In the genomic region with DNA sequence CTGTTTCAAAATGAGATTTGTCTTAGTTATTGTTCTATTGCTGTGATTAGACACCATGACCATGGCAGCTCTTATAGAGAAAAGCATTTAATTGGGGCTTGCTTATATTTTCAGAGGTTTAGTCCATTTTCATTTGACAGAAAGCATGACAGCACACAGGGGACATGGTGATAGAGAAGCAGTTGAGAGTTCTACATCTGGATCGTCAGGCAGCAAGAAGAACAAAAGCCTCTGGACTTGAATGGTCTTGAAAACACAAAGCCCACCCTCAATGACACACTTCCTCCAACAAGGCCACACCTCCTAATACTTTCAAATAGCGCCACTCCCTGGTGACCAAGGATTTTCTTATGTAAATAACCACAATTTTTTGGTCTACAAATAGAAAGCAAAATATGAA, we compare ENCODE assay signal across 17 mouse cellular contexts.
DNase-seq lines count a peak whose midpoint lies in the region; ATAC-seq and TF ChIP-seq lines count a peak whose summit lies in the region.
"Had no signal": no experiment of that assay in that cellular context is flagged by ENCODE, and none has a peak within 500 bp of the region (broad histone marks: within the 10 kb centered on the region; RNA-seq: fewer than 3 reads in every experiment).

No protein-coding gene starts in this region.

- no peaks in the 10 kb centered on the region for H3K36me3 ChIP-seq in hindbrain, embryonic 11.5 days (ENCODE audit: control insufficient read depth, insufficient read depth, low read length)
- H3K36me3 ChIP-seq in hindbrain, embryonic 10.5 days: no peaks in the 10 kb centered on the region
- no peaks in the 10 kb centered on the region for H3K36me3 ChIP-seq in hindbrain, postnatal 0 days (ENCODE audit: insufficient read depth, low read length)
- H3K36me3 ChIP-seq in limb, embryonic 10.5 days: no peaks in the 10 kb centered on the region
- H3K36me3 ChIP-seq: embryonic facial prominence, embryonic 13.5 days; lung, embryonic 15.5 days had no signal

- H3K9ac ChIP-seq in hindbrain, embryonic 11.5 days (ENCODE audit: low read depth, low read length): no peak overlapping the region
- no peak overlapping the region for H3K9ac ChIP-seq in hindbrain, postnatal 0 days (replicated peaks; ENCODE audit: low read length)
- H3K9ac ChIP-seq: embryonic facial prominence, embryonic 13.5 days; lung, embryonic 15.5 days had no signal

- H3K4me3 ChIP-seq in hindbrain, embryonic 11.5 days (ENCODE audit: low read depth, low read length): no peak overlapping the region
- no peak overlapping the region for H3K4me3 ChIP-seq in hindbrain, embryonic 10.5 days
- no peak overlapping the region for H3K4me3 ChIP-seq in hindbrain, postnatal 0 days (ENCODE audit: low read length)
- H3K4me3 ChIP-seq in gastrocnemius, adult 2 months: no peak overlapping the region
- H3K4me3 ChIP-seq in limb, embryonic 10.5 days: no peak overlapping the region
- H3K4me3 ChIP-seq: embryonic facial prominence, embryonic 13.5 days; lung, embryonic 15.5 days had no signal

- no peaks in the 10 kb centered on the region for H3K4me1 ChIP-seq in hindbrain, embryonic 11.5 days (replicated peaks; ENCODE audit: control insufficient read depth, insufficient read depth, low read length)
- H3K4me1 ChIP-seq in hindbrain, embryonic 10.5 days (replicated peaks): peaks cover 12% of the 10 kb centered on the region; the same call in 1 of the 2 replicates
- H3K4me1 ChIP-seq in hindbrain, postnatal 0 days (ENCODE audit: insufficient read depth, low read length): no peaks in the 10 kb centered on the region
- no peaks in the 10 kb centered on the region for H3K4me1 ChIP-seq in limb, embryonic 10.5 days
- H3K4me1 ChIP-seq: embryonic facial prominence, embryonic 13.5 days; lung, embryonic 15.5 days had no signal

- TF ChIP-seq CTCF in hindbrain, postnatal 0 days (IDR thresholded peaks at IDR 0.05; ENCODE audit: low read depth): no peak
- TF ChIP-seq CTCF in gastrocnemius, adult 2 months (IDR thresholded peaks at IDR 0.05): no peak

- peak; percentile 36 for ATAC-seq in hindbrain, embryonic 11.5 days (ENCODE audit: low FRiP score)
- no peak for ATAC-seq in hindbrain, postnatal 0 days
- ATAC-seq: activated CD4-positive, CD25-positive, alpha-beta regulatory T cell, adult 4 months; CD4-positive, CD25-positive, alpha-beta regulatory T cell, adult 4 months; intestine, embryonic 16.5 days had no signal

- DNase-seq in hindbrain, embryonic 11.5 days (ENCODE audit: low spot score): peak; percentile 27
- DNase-seq in hindbrain, embryonic 10.5 days (ENCODE audit: low spot score): no peak
- DNase-seq in R1 (ENCODE audit: low read depth, low spot score): peak; percentile 46
- peak; percentile 7 for DNase-seq in hindbrain, postnatal 0 days (ENCODE audit: low spot score)
- peak; percentile 35 for DNase-seq in retina, embryonic 14.5 days (ENCODE audit: low spot score)
- no peak for DNase-seq in gastrocnemius, adult 2 months
- no peak for DNase-seq in limb, embryonic 10.5 days (ENCODE audit: low spot score)
- DNase-seq: adrenal gland, postnatal 25 days; gastrocnemius, postnatal 14 days; heart, postnatal 14 days; right cerebral cortex, postnatal 4 days had no signal

- no peak overlapping the region for H3K4me2 ChIP-seq in hindbrain, embryonic 11.5 days (replicated peaks; ENCODE audit: low read depth, low read length)
- H3K4me2 ChIP-seq in hindbrain, postnatal 0 days (ENCODE audit: low read depth, low read length): no peak overlapping the region
- H3K4me2 ChIP-seq: embryonic facial prominence, embryonic 13.5 days; lung, embryonic 15.5 days had no signal

- H3K27me3 ChIP-seq in hindbrain, embryonic 11.5 days (ENCODE audit: control insufficient read depth, insufficient read depth, low read length): no peaks in the 10 kb centered on the region
- no peaks in the 10 kb centered on the region for H3K27me3 ChIP-seq in hindbrain, embryonic 10.5 days (ENCODE audit: insufficient read depth, poor library complexity, severe bottlenecking)
- H3K27me3 ChIP-seq in hindbrain, postnatal 0 days (ENCODE audit: insufficient read depth, low read length): no peaks in the 10 kb centered on the region
- no peaks in the 10 kb centered on the region for H3K27me3 ChIP-seq in limb, embryonic 10.5 days (ENCODE audit: low read depth, poor library complexity, severe bottlenecking)
- H3K27me3 ChIP-seq: embryonic facial prominence, embryonic 13.5 days; lung, embryonic 15.5 days had no signal

- WGBS in hindbrain, embryonic 11.5 days: 34% methylated on average over 2 of the region's 2 CpGs
- WGBS in hindbrain, embryonic 10.5 days: 43% methylated on average over 2 of the region's 2 CpGs
- WGBS in hindbrain, postnatal 0 days: 41% methylated on average over 2 of the region's 2 CpGs
- WGBS in limb, embryonic 10.5 days: 72% methylated on average over 2 of the region's 2 CpGs

- no peaks in the 10 kb centered on the region for H3K9me3 ChIP-seq in hindbrain, embryonic 11.5 days (ENCODE audit: control insufficient read depth, low read length)
- no peaks in the 10 kb centered on the region for H3K9me3 ChIP-seq in hindbrain, embryonic 10.5 days
- H3K9me3 ChIP-seq in hindbrain, postnatal 0 days (ENCODE audit: low read length): no peaks in the 10 kb centered on the region
- H3K9me3 ChIP-seq in limb, embryonic 10.5 days (replicated peaks): no peaks in the 10 kb centered on the region
- H3K9me3 ChIP-seq: embryonic facial prominence, embryonic 13.5 days; lung, embryonic 15.5 days had no signal

- H3K27ac ChIP-seq in hindbrain, embryonic 11.5 days (ENCODE audit: low read depth, low read length): no peak overlapping the region
- no peak overlapping the region for H3K27ac ChIP-seq in hindbrain, embryonic 10.5 days
- no peak overlapping the region for H3K27ac ChIP-seq in hindbrain, postnatal 0 days
- H3K27ac ChIP-seq in gastrocnemius, adult 2 months: no peak overlapping the region
- no peak overlapping the region for H3K27ac ChIP-seq in limb, embryonic 10.5 days
- H3K27ac ChIP-seq: embryonic facial prominence, embryonic 13.5 days; kidney, postnatal 0 days; lung, embryonic 15.5 days had no signal

- intact Hi-C loops in gastrocnemius, adult 2 months (cut with DNase I): no loop called here

Comparison
In these comparisons a context has a peak if more than half of its experiments do, and no peak if none do; other contexts are left out.
1. DNase-seq: peak in hindbrain, embryonic 11.5 days (single experiment), R1 (single experiment), hindbrain, postnatal 0 days (single experiment) and retina, embryonic 14.5 days (single experiment); none in hindbrain, embryonic 10.5 days (single experiment), gastrocnemius, adult 2 months (single experiment) and limb, embryonic 10.5 days (single experiment).